Mouse (Mus musculus): ENCODE measurements around the gene Ephb1. TPM values are rescaled to one million over a fixed set of nuclear protein-coding genes. Genes with fewer than 3 reads are reported as not detected.

Ephb1 gene
- polyA plus RNA-seq, 1 experiment = 3.0 TPM

GRCm38 (mm10) chr9:102327625-102328150, 26.8 kb downstream of the Ephb1 start:
- Histone ChIP-seq H3K27me3 (ENCODE audit: control insufficient read depth, insufficient read depth, low read length) (no peaks in the 10 kb centered on the region), H3K36me3 (ENCODE audit: control insufficient read depth, insufficient read depth, low read length) (no peaks in the 10 kb centered on the region), H3K27ac (ENCODE audit: control insufficient read depth, insufficient read depth, low read depth, low read length) (no peak overlapping the region), H3K4me1 (ENCODE audit: control insufficient read depth, insufficient read depth, low read length) (no peaks in the 10 kb centered on the region), H3K4me3 (ENCODE audit: control insufficient read depth, low read depth, low read length) (no peak overlapping the region)
- TF ChIP-seq POLR2A (IDR thresholded peaks at IDR 0.05; ENCODE audit: control insufficient read depth, low read depth, low read length) = no peak
- TF ChIP-seq CTCF (IDR thresholded peaks at IDR 0.05; ENCODE audit: control insufficient read depth, insufficient read depth, insufficient replicate concordance, low read depth, low read length) = no peak

- no peaks in the 10 kb centered on the region for H3K27me3 ChIP-seq (ENCODE audit: control insufficient read depth, insufficient read depth, low read length)
- H3K27ac ChIP-seq (ENCODE audit: control insufficient read depth, insufficient read depth, low read depth, low read length) = no peak overlapping the region
- no peak for TF ChIP-seq POLR2A (IDR thresholded peaks at IDR 0.05; ENCODE audit: control insufficient read depth, low read depth, low read length)
- H3K4me1 ChIP-seq (ENCODE audit: control insufficient read depth, insufficient read depth, low read length) = no peaks in the 10 kb centered on the region
- H3K4me3 ChIP-seq (ENCODE audit: control insufficient read depth, low read depth, low read length) = no peak overlapping the region
- no peaks in the 10 kb centered on the region for H3K36me3 ChIP-seq (ENCODE audit: control insufficient read depth, insufficient read depth, low read length)
Observed at GRCm38 (mm10) chr9:102315436-102315835, 39.1 kb downstream of the Ephb1 start.

- TF ChIP-seq POLR2A (IDR thresholded peaks at IDR 0.05; ENCODE audit: control insufficient read depth, low read depth, low read length) (no peak), CTCF (IDR thresholded peaks at IDR 0.05; ENCODE audit: control insufficient read depth, insufficient read depth, insufficient replicate concordance, low read depth, low read length) (no peak)
- Histone ChIP-seq H3K36me3 (ENCODE audit: control insufficient read depth, insufficient read depth, low read length) (no peaks in the 10 kb centered on the region), H3K27ac (ENCODE audit: control insufficient read depth, insufficient read depth, low read depth, low read length) (no peak overlapping the region), H3K4me1 (ENCODE audit: control insufficient read depth, insufficient read depth, low read length) (no peaks in the 10 kb centered on the region), H3K4me3 (ENCODE audit: control insufficient read depth, low read depth, low read length) (no peak overlapping the region), H3K27me3 (ENCODE audit: control insufficient read depth, insufficient read depth, low read length) (no peaks in the 10 kb centered on the region)
Observed at GRCm38 (mm10) chr9:102314795-102315194, 39.7 kb downstream of the Ephb1 start.

GRCm38 (mm10) chr9:102310431-102310830, 44.1 kb downstream of the Ephb1 start:
- Histone ChIP-seq H3K27me3 (ENCODE audit: control insufficient read depth, insufficient read depth, low read length) (no peaks in the 10 kb centered on the region), H3K4me1 (ENCODE audit: control insufficient read depth, insufficient read depth, low read length) (no peaks in the 10 kb centered on the region), H3K4me3 (ENCODE audit: control insufficient read depth, low read depth, low read length) (no peak overlapping the region), H3K27ac (ENCODE audit: control insufficient read depth, insufficient read depth, low read depth, low read length) (no peak overlapping the region), H3K36me3 (ENCODE audit: control insufficient read depth, insufficient read depth, low read length) (no peaks in the 10 kb centered on the region)
- no peak for TF ChIP-seq CTCF (IDR thresholded peaks at IDR 0.05; ENCODE audit: control insufficient read depth, insufficient read depth, insufficient replicate concordance, low read depth, low read length)
- TF ChIP-seq POLR2A (IDR thresholded peaks at IDR 0.05; ENCODE audit: control insufficient read depth, low read depth, low read length) = no peak

- H3K27me3 ChIP-seq (ENCODE audit: control insufficient read depth, insufficient read depth, low read length) = no peaks in the 10 kb centered on the region
- H3K4me3 ChIP-seq (ENCODE audit: control insufficient read depth, low read depth, low read length) = no peak overlapping the region
- H3K36me3 ChIP-seq (ENCODE audit: control insufficient read depth, insufficient read depth, low read length) = no peaks in the 10 kb centered on the region
- TF ChIP-seq POLR2A (IDR thresholded peaks at IDR 0.05; ENCODE audit: control insufficient read depth, low read depth, low read length) (no peak), CTCF (IDR thresholded peaks at IDR 0.05; ENCODE audit: control insufficient read depth, insufficient read depth, insufficient replicate concordance, low read depth, low read length) (no peak)
- no peak overlapping the region for H3K27ac ChIP-seq (ENCODE audit: control insufficient read depth, insufficient read depth, low read depth, low read length)
- peaks cover 2% of the 10 kb centered on the region for H3K4me1 ChIP-seq (ENCODE audit: control insufficient read depth, insufficient read depth, low read length)
Observed at GRCm38 (mm10) chr9:102309278-102309677, 45.2 kb downstream of the Ephb1 start.

GRCm38 (mm10) chr9:102307656-102308055, 46.8 kb downstream of the Ephb1 start:
- Histone ChIP-seq H3K36me3 (ENCODE audit: control insufficient read depth, insufficient read depth, low read length) (no peaks in the 10 kb centered on the region), H3K27me3 (ENCODE audit: control insufficient read depth, insufficient read depth, low read length) (no peaks in the 10 kb centered on the region), H3K4me1 (ENCODE audit: control insufficient read depth, insufficient read depth, low read length) (peaks cover 6% of the 10 kb centered on the region), H3K4me3 (ENCODE audit: control insufficient read depth, low read depth, low read length) (no peak overlapping the region), H3K27ac (ENCODE audit: control insufficient read depth, insufficient read depth, low read depth, low read length) (no peak overlapping the region)
- TF ChIP-seq POLR2A (IDR thresholded peaks at IDR 0.05; ENCODE audit: control insufficient read depth, low read depth, low read length) (no peak), CTCF (IDR thresholded peaks at IDR 0.05; ENCODE audit: control insufficient read depth, insufficient read depth, insufficient replicate concordance, low read depth, low read length) (no peak)

- no peak overlapping the region for H3K4me3 ChIP-seq (ENCODE audit: control insufficient read depth, low read depth, low read length)
- H3K4me1 ChIP-seq (ENCODE audit: control insufficient read depth, insufficient read depth, low read length) = peaks cover 6% of the 10 kb centered on the region
- H3K27ac ChIP-seq (ENCODE audit: control insufficient read depth, insufficient read depth, low read depth, low read length) = no peak overlapping the region
Observed at GRCm38 (mm10) chr9:102306645-102307415, 47.7 kb downstream of the Ephb1 start.

More at GRCm38 (mm10) chr9:102306645-102307415, 47.7 kb downstream of the Ephb1 start:
- TF ChIP-seq CTCF (IDR thresholded peaks at IDR 0.05; ENCODE audit: control insufficient read depth, insufficient read depth, insufficient replicate concordance, low read depth, low read length) = no peak
- H3K27me3 ChIP-seq (ENCODE audit: control insufficient read depth, insufficient read depth, low read length) = no peaks in the 10 kb centered on the region
- H3K36me3 ChIP-seq (ENCODE audit: control insufficient read depth, insufficient read depth, low read length) = no peaks in the 10 kb centered on the region
